Mouse (Mus musculus) small intestine, adult 2 months (tissue): ENCODE measurements around the gene Olfr1393. TPM values are rescaled to one million over a fixed set of nuclear protein-coding genes. Genes with fewer than 3 reads are reported as not detected.
"Not testable (repeated sequence)": the region's sequence is repeated elsewhere in the genome, so short reads cannot be mapped to it uniquely, and the experiment has no call there.

Experiments
- H3K27ac ChIP-seq: fragments of 200-500 bp; 2 replicates; pipeline ENCODE4 v1.5.1; 2012; ENCODE audit warnings: low read depth, low read length, control low read depth, inconsistent platforms; ENCODE audit not compliant: insufficient read depth
- H3K27me3 ChIP-seq: fragments of 200-500 bp; 2 replicates; pipeline ENCODE4 v1.6.1; 2012; ENCODE audit warnings: mild to moderate bottlenecking, moderate library complexity, low read length, inconsistent platforms; ENCODE audit not compliant: control insufficient read depth, insufficient read depth
- H3K36me3 ChIP-seq: fragments of 200-500 bp; 2 replicates; pipeline ENCODE4 v1.6.1; 2012; ENCODE audit warnings: mild to moderate bottlenecking, low read length, control low read depth, inconsistent platforms; ENCODE audit not compliant: control insufficient read depth, insufficient read depth
- H3K4me1 ChIP-seq: fragments of 200-500 bp; 2 replicates; pipeline ENCODE4 v1.6.1; 2012; ENCODE audit warnings: low read length, inconsistent platforms, mixed read lengths; ENCODE audit not compliant: control insufficient read depth, insufficient read depth, insufficient read length
- H3K4me3 ChIP-seq: fragments of 200-500 bp; 2 replicates; pipeline ENCODE4 v1.5.1; 2012; ENCODE audit warnings: low read depth, mild to moderate bottlenecking, control low read depth, inconsistent platforms, low read length, moderate library complexity
- CTCF ChIP-seq: fragments of 200-500 bp; IDR thresholded peaks from 2 replicates; pipeline ENCODE4 v1.5.1; 2012; ENCODE audit warnings: low read depth, mild to moderate bottlenecking, control low read depth, inconsistent platforms, low read length, moderate library complexity, mixed read lengths; ENCODE audit not compliant: insufficient replicate concordance, insufficient read length; ENCODE audit errors: extremely low read depth
- POLR2A ChIP-seq: fragments of 200-500 bp; IDR thresholded peaks from 2 replicates; pipeline ENCODE4 v1.6.1; 2012; ENCODE audit warnings: low read depth, mild to moderate bottlenecking, control low read depth, inconsistent platforms, low read length, moderate library complexity
- WGBS: fragments of 180-500 bp; shearing (Covaris S2); methylation state at CpG from one replicate; pipeline ENCODE4 v1.1.7; 2018; 5-methylcytosine and 5-hydroxymethylcytosine counted together
- polyA plus RNA-seq: library from polyadenylated mRNA; depleted of rRNA; stranded (reverse); fragments of >200 nt; gene quantifications from 2 replicates; pipeline ENCODE4 v1.2.3, GENCODE M21; 2012

Olfr1393 gene
- polyA plus RNA-seq, 1 experiment = 0.42 TPM

DNA sequence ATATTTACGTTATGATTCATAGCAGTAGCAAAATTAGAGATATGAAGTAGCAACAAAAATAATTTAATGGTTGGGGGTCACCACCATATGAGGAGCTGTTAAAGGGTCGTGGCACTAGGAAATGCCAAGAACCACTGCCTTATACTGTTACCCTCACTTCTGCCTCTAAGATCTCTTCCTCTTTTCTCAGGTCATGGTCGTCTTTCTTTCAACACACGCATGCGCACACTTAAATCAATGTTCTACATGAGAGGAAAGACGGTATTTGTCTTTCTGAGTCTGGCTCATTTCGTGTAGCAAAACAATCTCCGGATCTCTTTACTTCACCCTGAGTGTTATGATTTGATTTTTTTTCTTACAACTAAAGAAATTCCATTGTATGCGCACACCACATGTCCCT, 8.3 kb upstream of the Olfr1393 start:
- Histone ChIP-seq H3K27me3 (no peaks in the 10 kb centered on the region), H3K27ac (no peak overlapping the region), H3K36me3 (peaks cover 8% of the 10 kb centered on the region), H3K4me3 (no peak overlapping the region), H3K4me1 (no peaks in the 10 kb centered on the region)
- 91% methylated on average over 9 of the region's 9 CpGs for WGBS
- TF ChIP-seq CTCF (no peak), POLR2A (no peak)

DNA sequence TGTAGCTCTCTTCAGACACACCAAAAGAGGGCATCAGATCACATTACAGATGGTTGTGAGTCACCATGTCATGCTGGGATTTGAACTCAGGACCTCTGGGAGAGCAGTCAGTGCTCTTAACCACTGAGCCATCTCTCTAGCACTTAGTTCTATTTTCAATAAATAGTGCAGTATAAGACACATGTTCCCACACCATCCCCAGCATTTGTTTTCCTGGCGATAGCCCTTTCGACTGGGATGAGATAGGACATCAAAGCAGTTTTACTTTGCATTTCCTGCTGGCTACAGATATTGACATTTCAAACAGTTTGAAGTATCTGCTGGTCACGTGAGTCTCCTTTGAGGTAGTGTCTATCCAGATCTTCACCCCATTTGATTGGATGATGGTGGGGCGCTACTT, 7.7 kb upstream of the Olfr1393 start:
- TF ChIP-seq CTCF (no peak), POLR2A (no peak)
- Histone ChIP-seq H3K27ac (no peak overlapping the region), H3K27me3 (no peaks in the 10 kb centered on the region), H3K4me1 (no peaks in the 10 kb centered on the region), H3K36me3 (peaks cover 6% of the 10 kb centered on the region; the same call in 1 of the 2 replicates), H3K4me3 (no peak overlapping the region)
- WGBS = 90% methylated on average over 4 of the region's 4 CpGs

DNA sequence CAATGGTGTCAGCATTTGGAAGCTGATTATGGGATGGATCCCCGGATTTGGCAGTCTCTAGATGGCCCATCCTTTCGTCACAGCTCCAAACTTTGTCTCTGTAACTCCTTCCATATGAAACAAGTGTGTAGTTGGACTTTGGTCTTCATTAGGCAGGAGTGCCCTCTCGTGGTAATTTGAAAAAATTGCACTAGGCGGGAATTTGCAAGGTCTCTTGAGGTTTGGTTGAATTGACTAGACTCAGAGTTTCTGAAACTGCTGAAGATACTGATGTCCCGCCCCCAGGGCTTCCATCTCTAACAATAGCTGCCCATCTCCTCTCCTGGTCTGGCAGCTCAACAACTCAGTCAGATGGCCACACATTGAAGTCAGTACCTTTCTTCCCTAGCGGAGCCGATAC, 6.8 kb upstream of the Olfr1393 start:
- Histone ChIP-seq H3K4me1 (no peaks in the 10 kb centered on the region), H3K27me3 (no peaks in the 10 kb centered on the region), H3K36me3 (peaks cover 4% of the 10 kb centered on the region; the same call in 1 of the 2 replicates), H3K27ac (no peak overlapping the region), H3K4me3 (no peak overlapping the region)
- 31% methylated on average over 7 of the region's 7 CpGs for WGBS
- no peak for TF ChIP-seq POLR2A

DNA sequence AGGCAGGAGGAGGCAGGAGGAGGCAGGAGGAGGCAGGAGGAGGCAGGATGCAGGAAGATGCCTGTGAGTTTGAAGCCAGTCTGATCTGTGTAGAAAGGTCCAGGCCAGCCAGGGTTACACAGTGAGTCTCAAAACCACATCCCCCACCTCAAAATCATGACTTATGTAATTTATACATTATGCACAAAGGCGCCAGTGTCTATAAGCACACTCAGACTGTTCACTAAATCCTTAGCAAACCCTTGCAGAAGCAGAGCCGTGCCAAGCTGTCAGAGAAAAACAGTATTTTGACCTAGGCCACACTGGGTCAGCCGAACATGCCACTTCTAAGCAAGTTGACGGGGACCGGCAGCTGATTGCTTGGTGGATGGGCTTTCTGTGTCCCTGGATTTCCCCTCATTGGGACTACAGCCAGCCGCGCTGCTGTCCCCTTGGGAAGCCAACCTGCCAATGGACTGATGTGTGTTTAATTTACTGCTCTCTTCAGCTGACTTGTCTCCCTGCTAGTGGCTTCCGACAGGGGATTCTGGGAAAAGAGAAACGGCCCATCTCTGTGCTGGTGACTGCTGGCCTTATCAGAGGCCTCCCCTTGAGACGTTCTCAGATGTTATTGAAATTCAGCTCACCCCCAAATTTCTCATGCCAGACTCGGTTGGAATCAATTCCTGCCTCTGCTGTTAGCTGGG, 4.1 kb upstream of the Olfr1393 start:
- no peak overlapping the region for H3K27ac ChIP-seq
- H3K4me1 ChIP-seq = no peaks in the 10 kb centered on the region; the same call in 1 of the 2 replicates
- WGBS = 77% methylated on average over 11 of the region's 11 CpGs
- no peaks in the 10 kb centered on the region for H3K27me3 ChIP-seq
- no peak overlapping the region for H3K4me3 ChIP-seq
- TF ChIP-seq POLR2A (no peak), CTCF (no peak)
- H3K36me3 ChIP-seq = no peaks in the 10 kb centered on the region

- not testable (repeated sequence) for H3K27ac ChIP-seq, H3K4me3 ChIP-seq, H3K4me1 ChIP-seq, H3K36me3 ChIP-seq, H3K27me3 ChIP-seq
- 11% methylated on average over 1 of the region's 1 CpGs for WGBS
These were observed 6.9 kb downstream of the Olfr1393 start, which contains the start of gene Olfr1392 for GRCm38 (mm10) chr11:49284982-49285381. Gene Olfr1392 (plus strand): TSS chr11:49285282.

- WGBS = 67% methylated on average over 2 of the region's 2 CpGs
- Histone ChIP-seq H3K27me3 (no peaks in the 10 kb centered on the region), H3K36me3 (no peaks in the 10 kb centered on the region), H3K27ac (no peak overlapping the region), H3K4me3 (no peak overlapping the region), H3K4me1 (no peaks in the 10 kb centered on the region)
- no peak for TF ChIP-seq CTCF
- no peak for TF ChIP-seq POLR2A
These were observed 9.1 kb downstream of the Olfr1393 start for GRCm38 (mm10) chr11:49287251-49287650.

- Histone ChIP-seq H3K36me3 (no peaks in the 10 kb centered on the region), H3K27me3 (no peaks in the 10 kb centered on the region), H3K4me1 (no peaks in the 10 kb centered on the region), H3K4me3 (no peak overlapping the region), H3K27ac (no peak overlapping the region)
- WGBS = 73% methylated on average over 3 of the region's 3 CpGs
- TF ChIP-seq POLR2A (no peak), CTCF (no peak)
These were observed 14.7 kb downstream of the Olfr1393 start for GRCm38 (mm10) chr11:49292777-49293176.
